Mouse (Mus musculus) neural tube, embryonic 10.5 days (tissue): ENCODE results near the gene Agl.

Experiments
- DNase-seq: peaks from one replicate; pipeline ENCODE4 v3.0.0-alpha.2; 2017; ENCODE audit warnings: low spot score; ENCODE audit errors: extremely low spot score

The Agl gene

DNA sequence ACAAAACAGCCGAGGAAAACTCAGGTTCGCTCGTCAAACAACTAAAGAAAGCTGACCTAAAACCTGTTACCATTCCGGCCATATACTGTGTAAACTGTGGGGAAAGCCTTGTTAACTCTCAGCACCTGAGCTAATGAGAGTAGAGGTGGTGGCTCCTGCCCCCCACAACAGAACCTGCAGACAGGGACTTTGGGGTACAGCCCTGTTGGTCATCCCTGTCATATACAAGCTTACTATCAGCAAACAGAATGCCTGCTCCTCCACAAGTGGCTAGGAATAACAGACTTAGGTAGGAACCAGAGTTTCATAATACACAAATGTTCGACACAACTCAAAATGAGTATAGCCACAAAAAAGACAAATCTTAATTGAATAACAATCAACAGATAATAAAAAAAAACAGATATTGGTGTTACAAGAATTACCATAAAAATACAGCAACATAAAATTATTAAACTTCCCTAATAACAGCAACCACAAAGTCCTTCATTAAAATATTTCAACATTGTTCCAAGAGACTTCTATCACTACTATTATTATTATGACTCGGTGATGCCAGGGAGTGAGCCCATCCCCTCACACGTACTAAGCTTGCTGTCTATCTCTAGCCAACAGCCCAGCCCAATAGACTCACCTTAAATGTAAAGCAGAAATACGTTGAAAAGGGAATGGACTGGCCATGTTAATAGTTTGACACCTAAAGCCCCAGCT is 112.9 kb downstream of the Agl start:
- DNase-seq = no peak

DNA sequence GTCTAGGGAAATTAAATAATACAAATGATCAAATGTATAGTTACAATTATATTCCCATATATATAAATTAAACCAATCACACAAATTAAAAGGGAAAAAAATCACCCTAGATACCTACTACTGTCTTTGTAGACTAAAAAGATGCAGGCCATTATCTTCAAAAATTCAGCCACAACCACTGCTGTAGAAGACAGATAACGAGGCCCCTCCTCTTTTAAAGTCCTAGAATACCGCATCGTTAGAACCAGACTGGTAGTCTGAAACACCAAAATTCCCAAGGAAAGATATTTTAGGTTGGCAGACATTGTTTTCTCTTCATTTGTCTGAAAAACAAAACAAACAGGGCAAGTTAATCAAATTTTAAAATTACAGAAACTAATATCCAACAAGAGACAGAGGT is 113.7 kb downstream of the Agl start:
- no peak for DNase-seq
